Mouse (Mus musculus) lung, postnatal 0 days (tissue): ENCODE results near the gene Sgpp2. TPM values are rescaled to one million over a fixed set of nuclear protein-coding genes. Genes with fewer than 3 reads are reported as not detected.

Experiments used
- ATAC-seq: fragments of 200-750 bp; cut with Nextera tagmentation; 2 replicates; pipeline ENCODE4 v1.8.0; 2017; ENCODE audit warnings: moderate library complexity
- DNase-seq: peaks from one replicate; pipeline ENCODE4 v3.0.0-alpha.2; 2016; ENCODE audit warnings: low spot score
- H3K27ac ChIP-seq: fragments of 300-500 bp; sonication (generic); 2 replicates; pipeline ENCODE4 v1.5.1; 2014; ENCODE audit warnings: antibody characterized with exemption, mild to moderate bottlenecking, low read length, mixed read lengths
- H3K27me3 ChIP-seq: fragments of 300-500 bp; sonication (generic); replicated peaks from 2 replicates; pipeline ENCODE4 v1.6.1; 2014; ENCODE audit warnings: low read length, mixed read lengths; ENCODE audit not compliant: insufficient read depth
- H3K36me3 ChIP-seq: fragments of 300-500 bp; sonication (generic); 2 replicates; pipeline ENCODE4 v1.6.1; 2014; ENCODE audit warnings: low read length, mixed read lengths; ENCODE audit not compliant: insufficient read depth
- H3K4me1 ChIP-seq: fragments of 300-500 bp; sonication (generic); 2 replicates; pipeline ENCODE4 v1.6.1; 2014; ENCODE audit warnings: antibody characterized with exemption, low read depth, low read length, mixed read lengths; ENCODE audit not compliant: insufficient read depth
- H3K4me2 ChIP-seq: fragments of 300-500 bp; sonication (generic); replicated peaks from 2 replicates; pipeline ENCODE4 v1.6.1; 2014; ENCODE audit warnings: low read depth, mild to moderate bottlenecking, low read length, moderate library complexity, mixed read lengths
- H3K4me3 ChIP-seq: fragments of 300-500 bp; sonication (generic); 2 replicates; pipeline ENCODE4 v1.5.1; 2014; ENCODE audit warnings: low read depth, low read length
- H3K9ac ChIP-seq: fragments of 300-500 bp; sonication (generic); replicated peaks from 2 replicates; pipeline ENCODE4 v1.6.1; 2014; ENCODE audit warnings: low read depth, mild to moderate bottlenecking
- H3K9me3 ChIP-seq: fragments of 300-500 bp; sonication (generic); 2 replicates; pipeline ENCODE4 v1.6.1; 2016; ENCODE audit warnings: low read length, mixed read lengths
- CTCF ChIP-seq: IDR thresholded peaks from 2 replicates; pipeline ENCODE4 v1.5.1; 2016; ENCODE audit warnings: antibody characterized with exemption, mild to moderate bottlenecking
- EP300 ChIP-seq: IDR thresholded peaks from 2 replicates; pipeline ENCODE4 v1.6.1; 2016; ENCODE audit warnings: antibody characterized with exemption, mild to moderate bottlenecking, control low read depth
- WGBS: fragments of 180-500 bp; shearing (Covaris S2); extraction: QIAGEN DNeasy Blood & Tissue Kit; methylation state at CpG from one replicate; pipeline ENCODE4 v1.1.7; 2014; 5-methylcytosine and 5-hydroxymethylcytosine counted together
- polyA plus RNA-seq: library from polyadenylated mRNA; unstranded; fragments of >200 nt; fragmentation: Nextera tagmentation; extraction: Ambion mirVana; gene quantifications from 2 replicates; pipeline ENCODE4 v1.2.1, GENCODE M21; 2015

The Sgpp2 gene
- polyA plus RNA-seq, 1 experiment from 2014 or later, result 10.9 TPM

GRCm38 (mm10) chr1:78328646-78329045 lies 18.5 kb downstream of the Sgpp2 start:
- ATAC-seq (no peak), DNase-seq (no peak)
- H3K9ac ChIP-seq, result no peak overlapping the region
- 89% methylated on average over 4 of the region's 4 CpGs for WGBS
- H3K36me3 ChIP-seq, result no peaks in the 10 kb centered on the region
- TF ChIP-seq CTCF (no peak), EP300 (no peak)
- no peak overlapping the region for H3K4me3 ChIP-seq
- no peak overlapping the region for H3K27ac ChIP-seq
- H3K4me2 ChIP-seq, result no peak overlapping the region
- H3K4me1 ChIP-seq, result no peaks in the 10 kb centered on the region
- no peaks in the 10 kb centered on the region for H3K27me3 ChIP-seq
- no peaks in the 10 kb centered on the region for H3K9me3 ChIP-seq

- Histone ChIP-seq H3K27me3 (no peaks in the 10 kb centered on the region), H3K27ac (no peak overlapping the region), H3K9me3 (no peaks in the 10 kb centered on the region), H3K9ac (no peak overlapping the region), H3K4me3 (no peak overlapping the region), H3K36me3 (no peaks in the 10 kb centered on the region), H3K4me1 (no peaks in the 10 kb centered on the region), H3K4me2 (no peak overlapping the region)
- DNase-seq (no peak), ATAC-seq (no peak)
- no peak for TF ChIP-seq EP300
- no peak for TF ChIP-seq CTCF
- 94% methylated on average over 1 of the region's 1 CpGs for WGBS
Measured at GRCm38 (mm10) chr1:78329861-78330260, 19.7 kb downstream of the Sgpp2 start.

GRCm38 (mm10) chr1:78330620-78331158 lies 20.5 kb downstream of the Sgpp2 start:
- H3K4me2 ChIP-seq, result no peak overlapping the region
- no peaks in the 10 kb centered on the region for H3K4me1 ChIP-seq
- no peaks in the 10 kb centered on the region for H3K9me3 ChIP-seq
- H3K9ac ChIP-seq, result no peak overlapping the region
- ATAC-seq (peak; percentile 71), DNase-seq (peak; percentile 86)
- no peaks in the 10 kb centered on the region for H3K36me3 ChIP-seq
- H3K4me3 ChIP-seq, result no peak overlapping the region
- TF ChIP-seq EP300 (peak; percentile 91), CTCF (no peak)
- H3K27me3 ChIP-seq, result no peaks in the 10 kb centered on the region
- WGBS, result 65% methylated on average over 5 of the region's 5 CpGs
- H3K27ac ChIP-seq, result 0 out of 2 replicates have a peak overlapping the region, but pooled peaks have one; percentile 14

GRCm38 (mm10) chr1:78337726-78338125 lies 27.6 kb downstream of the Sgpp2 start:
- TF ChIP-seq CTCF, result no peak
- no peak for TF ChIP-seq EP300
- H3K36me3 ChIP-seq, result no peaks in the 10 kb centered on the region
- no peak overlapping the region for H3K4me3 ChIP-seq
- H3K4me2 ChIP-seq, result no peak overlapping the region
- H3K27me3 ChIP-seq, result no peaks in the 10 kb centered on the region
- no peaks in the 10 kb centered on the region for H3K9me3 ChIP-seq
- DNase-seq (peak; percentile 65), ATAC-seq (peak; percentile 14)
- H3K9ac ChIP-seq, result no peak overlapping the region
- H3K27ac ChIP-seq, result peak overlapping the region; percentile 38; the same call in 1 of the 2 replicates
- no peaks in the 10 kb centered on the region for H3K4me1 ChIP-seq
- 53% methylated on average over 7 of the region's 7 CpGs for WGBS

- Histone ChIP-seq H3K27me3 (no peaks in the 10 kb centered on the region), H3K27ac (no peak overlapping the region), H3K9me3 (no peaks in the 10 kb centered on the region), H3K36me3 (no peaks in the 10 kb centered on the region), H3K9ac (no peak overlapping the region), H3K4me3 (no peak overlapping the region), H3K4me2 (no peak overlapping the region), H3K4me1 (no peaks in the 10 kb centered on the region)
- TF ChIP-seq EP300 (peak; percentile 77), CTCF (peak; percentile 71)
- ATAC-seq (peak; percentile 94), DNase-seq (peak; percentile 95)
- 57% methylated on average over 9 of the region's 9 CpGs for WGBS
Measured at GRCm38 (mm10) chr1:78338212-78338611, 28.1 kb downstream of the Sgpp2 start.

GRCm38 (mm10) chr1:78339941-78340340 lies 29.8 kb downstream of the Sgpp2 start:
- TF ChIP-seq CTCF (no peak), EP300 (no peak)
- no peaks in the 10 kb centered on the region for H3K27me3 ChIP-seq
- no peaks in the 10 kb centered on the region for H3K9me3 ChIP-seq
- 56% methylated on average over 5 of the region's 5 CpGs for WGBS
- H3K36me3 ChIP-seq, result no peaks in the 10 kb centered on the region
- H3K9ac ChIP-seq, result no peak overlapping the region
- H3K27ac ChIP-seq, result no peak overlapping the region
- H3K4me3 ChIP-seq, result no peak overlapping the region
- DNase-seq (no peak), ATAC-seq (no peak)
- H3K4me2 ChIP-seq, result no peak overlapping the region
- H3K4me1 ChIP-seq, result no peaks in the 10 kb centered on the region

- no peak overlapping the region for H3K9ac ChIP-seq
- H3K36me3 ChIP-seq, result no peaks in the 10 kb centered on the region
- H3K9me3 ChIP-seq, result no peaks in the 10 kb centered on the region
- no peak for ATAC-seq
- TF ChIP-seq EP300 (peak; percentile 61; the same call in 1 of the 2 replicates), CTCF (no peak)
- DNase-seq, result peak; percentile 58
- no peaks in the 10 kb centered on the region for H3K4me1 ChIP-seq
- no peak overlapping the region for H3K4me2 ChIP-seq
- H3K27ac ChIP-seq, result no peak overlapping the region
- WGBS, result 44% methylated on average over 5 of the region's 5 CpGs
- no peaks in the 10 kb centered on the region for H3K27me3 ChIP-seq
- H3K4me3 ChIP-seq, result no peak overlapping the region
Measured at GRCm38 (mm10) chr1:78340584-78340983, 30.4 kb downstream of the Sgpp2 start.
